Mouse (Mus musculus) cortical plate, adult 2 months (tissue): ENCODE measurements around the gene Kank2.

ENCODE experiments used
- CTCF ChIP-seq: fragments of 200-500 bp; IDR thresholded peaks from 2 replicates; pipeline ENCODE4 v1.5.1; 2011; ENCODE audit warnings: mild to moderate bottlenecking, control low read depth, low read length; ENCODE audit not compliant: insufficient read depth; ENCODE audit errors: extremely low read depth
- POLR2A ChIP-seq: fragments of 200-500 bp; IDR thresholded peaks from 2 replicates; pipeline ENCODE4 v1.6.1; 2011; ENCODE audit warnings: mild to moderate bottlenecking, low read length, control low read depth; ENCODE audit not compliant: insufficient read depth; ENCODE audit errors: extremely low read depth

- TF ChIP-seq POLR2A (no peak), CTCF (no peak)
Measured at GRCm38 (mm10) chr9:21847425-21847824, 48.9 kb upstream of the Kank2 start.
